Mouse (Mus musculus): ENCODE results near the gene Elovl1. TPM values are rescaled to one million over a fixed set of nuclear protein-coding genes. Genes with fewer than 3 reads are reported as not detected.
A peak's percentile ranks its signal among the peaks of the same experiment; 100 is the strongest.

Gene Elovl1
- total RNA-seq (2015; ENCODE audit: low replicate concordance) = 25.6 and 56.6 TPM in 2 replicates
- 33.8 and 46.0 TPM in 2 replicates for total RNA-seq (2017; ENCODE audit: low replicate concordance)

DNA sequence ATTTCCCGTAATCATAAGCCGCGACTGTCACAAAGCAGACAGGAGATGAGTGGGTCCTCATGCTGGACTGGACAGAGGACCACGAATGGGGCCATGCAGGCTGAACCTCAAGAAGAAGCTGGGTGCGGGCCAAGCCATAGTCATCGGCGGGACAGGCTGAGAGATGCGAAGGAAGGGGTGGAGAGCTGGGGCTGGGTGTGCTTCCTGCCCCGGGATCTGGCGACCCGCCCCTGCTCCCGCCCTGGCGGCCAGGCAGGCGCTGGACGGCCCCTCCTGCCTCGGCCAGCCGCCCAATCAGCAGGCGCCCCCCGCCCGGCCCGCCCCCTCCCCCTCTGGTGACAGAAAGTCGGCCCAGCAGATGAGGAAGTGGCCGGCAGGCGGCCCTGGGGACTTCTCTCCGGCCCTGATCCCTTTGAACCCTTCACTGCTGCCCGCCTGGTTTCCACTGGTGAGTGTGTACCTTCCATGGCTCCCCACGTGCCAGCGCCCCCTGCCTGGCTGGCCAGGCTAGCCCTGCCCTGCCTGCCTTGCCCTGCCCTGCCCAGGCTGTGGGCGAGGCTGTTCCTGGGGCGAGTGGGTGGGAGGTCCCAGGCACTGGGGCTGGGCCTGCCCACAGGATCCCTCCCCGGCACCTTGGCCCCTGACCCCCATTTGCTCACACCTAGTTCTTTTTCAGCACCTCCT lies at the start of gene Elovl1:
Elovl1 (plus strand) TSS at position 326 of the 684 bp plus-strand sequence.
- ATAC-seq (replicated peaks; ENCODE audit: low FRiP score, poor library complexity, severe bottlenecking) = peak; percentile 87

DNA sequence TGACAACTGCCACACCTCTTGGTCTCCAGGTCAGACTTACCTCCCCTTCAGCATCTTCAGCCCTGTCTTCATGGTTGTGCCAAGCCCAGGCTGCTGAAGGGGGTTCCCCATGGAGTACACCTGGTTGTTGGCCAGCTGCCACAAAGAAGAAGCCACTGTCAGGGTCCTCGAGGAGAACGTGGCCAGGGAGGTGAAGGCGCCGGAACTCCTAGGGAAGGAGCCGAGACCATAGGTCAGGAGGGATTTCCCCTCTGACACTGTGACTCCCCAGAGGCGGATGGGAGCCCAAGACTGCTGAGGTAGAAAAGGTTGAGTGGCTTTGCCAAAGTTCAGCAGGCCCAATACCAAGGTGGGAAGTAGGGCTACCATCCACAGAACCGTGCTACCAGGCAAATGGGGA lies 44.6 kb upstream of the Elovl1 start:
- no peak for ATAC-seq (replicated peaks; ENCODE audit: low FRiP score, poor library complexity, severe bottlenecking)

- no peak for ATAC-seq (replicated peaks; ENCODE audit: low FRiP score, poor library complexity, severe bottlenecking)
These were observed 40.6 kb upstream of the Elovl1 start for GRCm38 (mm10) chr4:118387316-118387715.

- ATAC-seq (replicated peaks; ENCODE audit: low FRiP score, poor library complexity, severe bottlenecking) = no peak
These were observed 37.7 kb upstream of the Elovl1 start for GRCm38 (mm10) chr4:118390146-118390545.

GRCm38 (mm10) chr4:118394505-118394904 lies 33.4 kb upstream of the Elovl1 start:
- no peak for ATAC-seq (replicated peaks; ENCODE audit: low FRiP score, poor library complexity, severe bottlenecking)

GRCm38 (mm10) chr4:118395289-118395688 lies 32.6 kb upstream of the Elovl1 start:
- 0 out of 2 replicates have a peak, but pooled peaks have one; percentile 15 for ATAC-seq (replicated peaks; ENCODE audit: low FRiP score, poor library complexity, severe bottlenecking)

DNA sequence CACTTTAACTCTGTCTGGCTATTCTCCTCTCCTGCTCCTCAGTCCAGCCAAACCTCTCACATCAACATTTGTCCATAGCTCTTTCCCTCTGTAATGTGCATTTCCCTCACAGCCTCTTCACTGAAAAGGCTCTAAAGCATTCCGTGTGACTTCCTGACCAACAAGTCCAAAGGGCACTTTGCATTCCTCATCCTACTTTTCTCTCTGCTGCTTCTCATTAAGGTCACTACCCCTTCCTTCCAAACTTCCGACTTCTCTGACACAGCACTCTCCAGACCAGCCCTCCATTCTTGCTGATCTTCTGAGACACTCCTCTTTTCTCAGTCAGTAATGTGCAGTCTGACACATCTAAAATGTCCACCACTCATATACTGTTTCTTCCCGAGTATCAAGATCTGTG lies 31.5 kb upstream of the Elovl1 start:
- ATAC-seq (replicated peaks; ENCODE audit: low FRiP score, poor library complexity, severe bottlenecking) = no peak

- no peak for ATAC-seq (replicated peaks; ENCODE audit: low FRiP score, poor library complexity, severe bottlenecking)
These were observed 29.5 kb upstream of the Elovl1 start for GRCm38 (mm10) chr4:118398400-118398799.

GRCm38 (mm10) chr4:118401421-118401820 lies 26.5 kb upstream of the Elovl1 start:
- ATAC-seq (replicated peaks; ENCODE audit: low FRiP score, poor library complexity, severe bottlenecking) = no peak

GRCm38 (mm10) chr4:118401918-118402317 lies 26.0 kb upstream of the Elovl1 start:
- peak; percentile 22; the same call in 1 of the 2 replicates for ATAC-seq (replicated peaks; ENCODE audit: low FRiP score, poor library complexity, severe bottlenecking)

DNA sequence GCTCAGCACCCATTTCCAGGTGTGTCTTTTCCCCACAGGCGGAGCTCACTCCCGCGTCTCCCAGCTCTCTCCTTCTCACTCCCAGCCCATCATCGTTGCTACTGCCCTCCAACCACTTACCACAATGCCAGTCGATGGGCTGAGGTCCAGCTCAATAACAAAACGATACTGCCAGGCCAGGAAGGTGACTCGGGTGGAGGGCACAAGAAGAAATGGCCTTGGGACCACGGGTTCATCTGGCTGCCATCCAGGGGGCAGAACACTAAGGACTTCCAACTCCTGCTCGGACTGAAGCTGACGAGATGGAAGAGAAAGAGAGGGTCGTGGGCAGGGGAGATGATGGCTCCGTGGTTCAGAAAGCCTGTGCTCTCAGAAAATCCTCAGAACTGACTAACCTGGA lies 25.2 kb upstream of the Elovl1 start:
- no peak for ATAC-seq (replicated peaks; ENCODE audit: low FRiP score, poor library complexity, severe bottlenecking)

DNA sequence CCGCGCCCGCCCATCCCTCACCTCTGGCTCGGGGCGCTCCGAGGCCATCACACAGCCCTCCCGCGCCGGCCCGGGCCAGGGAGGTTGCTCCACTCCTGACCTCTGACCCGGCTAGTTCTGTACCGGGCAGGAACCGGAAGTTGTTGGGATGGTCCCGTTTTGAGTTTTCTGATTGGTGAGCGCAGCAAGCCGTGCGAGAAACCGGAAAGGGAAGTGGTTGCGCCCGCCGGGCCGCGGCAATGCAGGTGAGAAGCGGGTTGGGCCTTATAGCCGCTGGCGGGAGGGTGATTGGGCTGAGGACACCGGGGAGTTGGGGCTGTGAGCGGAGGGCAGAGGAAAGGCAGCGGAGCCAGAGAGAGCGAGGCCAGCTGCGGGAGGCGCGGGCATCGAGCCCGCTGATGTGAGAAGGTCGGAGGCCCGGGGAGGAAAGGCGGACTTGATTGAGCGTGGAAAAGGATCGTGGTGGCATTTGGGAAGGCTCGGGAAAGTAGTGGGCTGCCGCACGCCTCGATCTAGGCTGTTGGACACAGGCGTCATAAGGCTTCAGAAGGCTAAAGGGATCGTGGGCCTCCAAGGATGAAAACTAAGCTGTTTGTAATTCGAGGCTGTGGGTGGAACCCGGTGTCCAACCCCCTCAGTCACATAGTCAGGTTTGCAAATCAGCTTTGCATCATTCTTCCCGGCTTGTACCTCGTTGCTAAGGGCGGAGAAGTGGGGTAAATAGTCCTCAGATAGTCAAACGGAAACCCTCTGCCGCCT lies 18.6 kb upstream of the Elovl1 start, which contains the start of the genes Szt2 and Med8:
Szt2 (minus strand) TSS at position 132 of the 759 bp plus-strand sequence.
Med8 (plus strand) TSS at position 196 of the 759 bp plus-strand sequence.
- peak; percentile 100 for ATAC-seq (replicated peaks; ENCODE audit: low FRiP score, poor library complexity, severe bottlenecking)

DNA sequence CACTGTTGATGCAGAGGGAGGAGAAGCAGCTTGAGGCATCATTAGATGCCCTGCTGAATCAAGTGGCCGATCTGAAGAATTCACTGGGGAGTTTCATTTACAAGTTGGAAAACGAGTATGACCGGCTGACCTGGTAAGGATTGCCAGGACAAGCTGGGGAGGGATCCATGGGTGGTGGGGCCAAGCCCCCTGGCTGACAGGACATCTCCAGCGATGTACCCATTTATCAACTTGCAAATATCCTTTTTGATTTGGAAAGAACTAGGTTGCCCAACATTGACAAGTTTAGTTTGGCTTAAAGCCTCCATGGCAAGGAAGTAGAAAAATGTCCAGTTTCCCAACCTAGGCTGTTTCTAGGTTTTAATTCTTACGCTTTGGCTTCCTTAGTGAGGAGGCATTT lies 17.0 kb upstream of the Elovl1 start:
- no peak for ATAC-seq (replicated peaks; ENCODE audit: low FRiP score, poor library complexity, severe bottlenecking)

GRCm38 (mm10) chr4:118413553-118413952 lies 14.3 kb upstream of the Elovl1 start:
- ATAC-seq (replicated peaks; ENCODE audit: low FRiP score, poor library complexity, severe bottlenecking) = no peak

DNA sequence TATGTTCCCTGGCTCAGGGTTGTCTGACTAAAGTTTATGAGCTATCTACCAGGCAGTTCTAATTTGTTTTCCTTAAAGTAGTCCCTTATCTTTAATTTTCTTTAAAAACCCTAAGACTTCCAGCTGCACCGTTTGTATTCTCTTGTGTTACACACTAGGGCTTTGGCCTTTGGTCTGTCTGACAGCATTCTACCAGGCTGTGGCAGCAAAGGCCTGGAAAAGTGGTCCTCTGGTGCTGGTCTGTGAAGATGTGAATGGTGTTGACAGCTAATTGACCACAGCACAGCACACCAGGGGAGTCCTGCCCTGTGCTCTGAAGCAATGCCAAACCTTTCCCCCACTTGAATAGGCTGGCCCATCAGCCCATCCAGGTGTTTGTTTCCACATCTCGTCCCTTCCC lies 12.1 kb upstream of the Elovl1 start:
- ATAC-seq (replicated peaks; ENCODE audit: low FRiP score, poor library complexity, severe bottlenecking) = no peak

DNA sequence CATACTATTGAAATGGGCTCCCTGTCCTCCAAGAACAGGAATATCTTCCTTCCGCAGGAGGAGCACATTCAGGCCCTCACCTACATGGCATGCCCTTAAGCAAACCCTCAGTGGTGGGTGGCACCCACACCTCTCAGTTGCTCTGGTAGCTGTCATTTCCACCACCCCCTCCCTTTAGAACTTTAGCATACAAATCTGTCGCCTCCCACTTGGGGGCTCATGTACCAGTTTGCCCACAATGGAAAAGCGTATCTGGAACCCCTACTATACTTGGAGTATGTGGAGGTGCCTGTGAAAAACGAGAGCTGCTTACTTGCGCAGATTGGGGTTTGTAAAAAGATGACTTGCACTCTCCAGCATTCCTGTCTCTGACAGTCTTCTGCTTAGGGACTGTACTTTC lies 11.6 kb upstream of the Elovl1 start:
- ATAC-seq (replicated peaks; ENCODE audit: low FRiP score, poor library complexity, severe bottlenecking) = no peak

DNA sequence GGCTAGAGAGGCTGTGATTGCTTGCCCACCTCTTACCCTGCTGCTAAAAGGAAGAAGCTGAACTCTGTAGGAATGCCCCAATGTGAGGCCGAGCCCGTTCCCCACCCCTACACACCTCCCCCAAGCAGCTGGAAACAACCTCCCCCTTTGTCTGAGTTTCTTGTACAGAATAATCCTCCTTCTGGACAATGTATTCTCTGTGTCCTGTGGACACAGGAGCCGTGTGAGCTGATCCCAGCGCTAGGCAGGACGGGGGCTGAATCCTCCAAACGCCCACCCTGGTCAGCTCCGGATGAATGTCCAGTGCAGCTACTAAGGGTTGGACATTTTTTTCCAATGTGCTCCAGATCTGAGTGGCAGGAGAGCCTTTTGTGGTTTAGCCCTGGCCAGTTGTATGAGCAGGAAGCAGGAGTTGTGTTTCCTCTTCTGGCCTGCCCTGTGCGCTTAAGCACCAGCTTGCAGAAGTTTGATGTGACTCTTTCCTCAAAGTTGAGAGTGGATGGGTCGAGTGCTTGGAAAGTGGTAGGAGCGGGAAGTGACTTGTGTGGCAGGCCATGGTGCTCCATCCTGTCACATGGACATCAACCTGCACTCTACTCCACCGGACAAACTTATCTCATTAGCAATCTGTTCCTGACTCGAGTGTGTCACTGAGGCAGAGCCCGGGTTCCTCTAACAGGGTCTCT lies 10.6 kb upstream of the Elovl1 start:
- no peak for ATAC-seq (replicated peaks; ENCODE audit: low FRiP score, poor library complexity, severe bottlenecking)

DNA sequence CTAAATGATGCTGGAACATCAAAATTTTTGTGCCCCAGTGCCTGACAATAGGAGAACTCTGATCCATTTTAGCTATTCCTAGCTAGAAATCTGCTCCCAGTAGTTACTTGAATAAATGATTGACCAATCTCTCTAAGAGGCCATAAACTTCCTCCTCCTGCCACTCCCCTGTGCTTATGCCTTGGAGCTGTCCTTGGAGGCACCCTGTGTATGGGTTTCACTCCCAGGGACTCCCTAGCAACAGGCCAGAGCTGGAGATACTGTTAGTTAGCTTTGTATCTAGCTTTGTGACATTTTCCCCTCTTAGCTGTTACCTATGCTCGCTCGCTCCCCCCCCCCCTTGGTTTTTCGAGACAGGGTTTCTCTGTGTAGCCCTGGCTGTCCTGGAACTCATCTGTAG lies 6.5 kb upstream of the Elovl1 start:
- no peak for ATAC-seq (replicated peaks; ENCODE audit: low FRiP score, poor library complexity, severe bottlenecking)

DNA sequence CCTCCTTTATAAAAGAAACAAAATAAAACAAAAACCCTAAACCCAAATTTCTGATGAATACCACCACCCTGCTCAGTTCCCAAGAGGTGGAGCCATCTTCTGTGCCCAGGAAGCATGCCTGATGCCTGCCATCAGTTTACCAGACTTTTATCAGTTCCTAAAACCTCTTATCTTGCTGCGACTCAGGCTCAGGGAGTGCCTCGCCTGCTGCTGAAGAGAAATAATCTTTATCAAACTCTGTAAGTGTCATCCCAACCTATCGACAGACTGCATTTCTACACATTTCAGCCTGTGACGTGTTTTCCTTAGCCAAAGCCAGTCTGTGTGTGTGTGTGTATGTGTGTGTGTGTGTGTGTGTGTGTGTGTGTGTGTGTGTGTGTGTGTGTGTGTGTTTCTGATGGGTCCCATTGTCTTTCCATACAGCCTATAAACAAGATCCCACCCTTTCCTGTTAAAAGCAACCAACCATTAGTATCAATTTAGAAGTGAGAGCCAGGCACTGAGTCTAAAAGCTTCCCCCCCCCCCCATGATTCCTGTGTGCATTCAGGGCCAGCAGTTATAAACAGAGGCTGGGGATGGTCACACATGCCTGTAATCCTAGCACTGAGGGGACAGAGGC lies 3.2 kb upstream of the Elovl1 start:
- ATAC-seq (replicated peaks; ENCODE audit: low FRiP score, poor library complexity, severe bottlenecking) = peak; percentile 54

DNA sequence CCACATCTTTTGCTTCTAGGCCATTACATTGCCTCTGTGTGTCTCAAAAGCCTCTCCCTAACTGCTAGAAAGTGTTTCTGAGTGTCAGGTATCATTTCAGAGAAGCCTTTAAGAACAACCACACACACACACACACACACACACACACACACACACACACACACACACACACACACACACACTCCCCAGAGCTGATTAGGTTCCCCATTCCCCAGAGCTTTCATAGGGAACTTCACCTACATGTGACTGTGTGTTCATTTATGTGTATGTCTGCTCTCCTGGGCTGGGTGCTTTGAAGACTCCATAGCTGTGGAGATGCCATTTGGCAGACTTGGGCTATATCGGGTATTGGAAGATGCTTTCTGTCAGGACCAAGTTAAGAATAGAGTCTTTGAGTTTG lies 2.5 kb upstream of the Elovl1 start:
- ATAC-seq (replicated peaks; ENCODE audit: low FRiP score, poor library complexity, severe bottlenecking) = no peak
